Mouse (Mus musculus): ENCODE results near the gene Coq8a.

- TF ChIP-seq CTCF (IDR thresholded peaks at IDR 0.05; ENCODE audit: insufficient read depth, low read depth, low read length) = no peak
- no peak for TF ChIP-seq POLR2A (IDR thresholded peaks at IDR 0.05; ENCODE audit: insufficient read depth, low read depth, low read length)
Observed at GRCm38 (mm10) chr1:180140970-180141369, 58.4 kb downstream of the Coq8a start.
